Mouse (Mus musculus): ENCODE measurements at regions not wholly inside any gene's neighbourhood (a gene's known extent, or its start where the extent isn't known, plus 50 kb on each side); places are given as distances from the start of the nearest gene placed in this dataset.

DNA sequence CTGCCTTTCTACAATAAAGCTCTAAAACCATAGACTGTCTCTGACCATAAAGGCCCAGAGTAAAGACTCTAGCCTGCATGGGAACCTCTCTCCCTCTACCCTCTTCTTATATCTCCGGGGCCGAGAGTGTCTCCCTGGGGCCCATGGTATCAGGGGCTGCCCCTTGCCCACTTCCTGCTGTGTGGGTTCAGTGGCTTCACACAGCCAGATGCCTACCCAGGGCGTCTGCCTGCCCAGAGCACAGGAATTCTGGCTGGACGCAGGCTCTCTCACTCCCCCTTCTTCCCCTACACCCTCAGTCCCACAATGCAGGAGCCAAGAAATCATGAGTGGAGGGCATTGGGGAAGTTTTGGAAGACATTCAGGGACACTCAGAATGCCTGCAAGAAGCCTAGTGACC lies 150.8 kb downstream of the Bod1 start:
- no peaks in the 10 kb centered on the region for H3K36me3 ChIP-seq (ENCODE audit: control insufficient read depth, insufficient read depth, low read length)
- no peak overlapping the region for H3K9ac ChIP-seq (ENCODE audit: low read depth, low read length)
- H3K4me2 ChIP-seq, result no peak overlapping the region
- H3K4me1 ChIP-seq (replicated peaks; ENCODE audit: control insufficient read depth, insufficient read depth, low read length), result no peaks in the 10 kb centered on the region
- no peaks in the 10 kb centered on the region for H3K9me3 ChIP-seq (ENCODE audit: control insufficient read depth, low read length)
- no peak overlapping the region for H3K27ac ChIP-seq (ENCODE audit: low read depth, low read length)
- no peaks in the 10 kb centered on the region for H3K27me3 ChIP-seq (replicated peaks; ENCODE audit: control insufficient read depth, insufficient read depth, low read length)
- DNase-seq (ENCODE audit: low spot score), result no peak
- H3K4me3 ChIP-seq (ENCODE audit: low read depth, low read length), result no peak overlapping the region
- no peak for ATAC-seq (replicated peaks; ENCODE audit: low FRiP score)
- WGBS, result 34% methylated on average over 4 of the region's 4 CpGs

DNA sequence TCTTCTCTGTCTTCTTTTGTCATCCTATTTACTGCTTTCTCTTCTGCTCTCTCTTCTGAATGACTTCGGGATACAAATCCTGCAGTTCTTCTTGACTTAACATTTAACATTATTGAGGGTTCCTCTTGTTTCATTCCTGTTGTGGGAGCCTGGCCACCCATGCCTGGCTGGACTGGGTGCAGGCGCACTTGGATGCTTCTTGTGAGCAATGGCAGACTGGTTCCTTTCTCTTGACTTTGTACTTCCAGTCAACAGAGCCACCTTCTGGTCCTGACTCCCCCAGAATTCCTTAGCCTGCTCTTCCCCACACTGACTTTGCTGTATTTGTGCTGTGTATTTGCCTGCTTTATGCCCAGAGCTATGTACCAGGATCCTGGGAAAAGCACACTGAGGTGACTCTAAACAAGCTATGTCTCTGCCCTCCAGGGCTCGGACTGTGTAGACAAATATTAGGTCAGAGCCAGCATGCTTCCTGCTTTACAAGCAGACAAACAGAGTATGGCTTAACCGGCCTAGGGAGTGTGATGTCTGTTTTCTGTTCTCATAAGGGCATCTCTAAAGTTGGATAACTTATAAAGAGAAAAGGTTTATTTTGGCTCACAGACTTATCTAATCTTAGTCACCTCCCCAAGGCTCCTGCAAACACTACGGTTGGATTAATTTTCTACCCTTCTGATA lies 133.5 kb upstream of the Stc2 start:
- Histone ChIP-seq H3K27ac (ENCODE audit: low read depth, low read length) (no peak overlapping the region), H3K4me2 (no peak overlapping the region), H3K27me3 (replicated peaks; ENCODE audit: control insufficient read depth, insufficient read depth, low read length) (no peaks in the 10 kb centered on the region), H3K9ac (ENCODE audit: low read depth, low read length) (no peak overlapping the region), H3K4me1 (replicated peaks; ENCODE audit: control insufficient read depth, insufficient read depth, low read length) (no peaks in the 10 kb centered on the region), H3K4me3 (ENCODE audit: low read depth, low read length) (no peak overlapping the region), H3K36me3 (ENCODE audit: control insufficient read depth, insufficient read depth, low read length) (no peaks in the 10 kb centered on the region), H3K9me3 (ENCODE audit: control insufficient read depth, low read length) (no peaks in the 10 kb centered on the region)
- ATAC-seq (replicated peaks; ENCODE audit: low FRiP score) (no peak), DNase-seq (ENCODE audit: low spot score) (no peak)
- 62% methylated on average over 5 of the region's 5 CpGs for WGBS

- no peak for DNase-seq (ENCODE audit: low spot score)
- H3K9me3 ChIP-seq (ENCODE audit: control insufficient read depth, low read length), result no peaks in the 10 kb centered on the region
- no peak overlapping the region for H3K27ac ChIP-seq (ENCODE audit: low read depth, low read length)
- no peaks in the 10 kb centered on the region for H3K4me1 ChIP-seq (replicated peaks; ENCODE audit: control insufficient read depth, insufficient read depth, low read length)
- H3K4me3 ChIP-seq (ENCODE audit: low read depth, low read length), result no peak overlapping the region
- no peaks in the 10 kb centered on the region for H3K36me3 ChIP-seq (ENCODE audit: control insufficient read depth, insufficient read depth, low read length)
- no peaks in the 10 kb centered on the region for H3K27me3 ChIP-seq (replicated peaks; ENCODE audit: control insufficient read depth, insufficient read depth, low read length)
- no peak overlapping the region for H3K4me2 ChIP-seq
- H3K9ac ChIP-seq (ENCODE audit: low read depth, low read length), result no peak overlapping the region
- no peak for ATAC-seq (replicated peaks; ENCODE audit: low FRiP score)
- 32% methylated on average over 4 of the region's 4 CpGs for WGBS
Observed at GRCm38 (mm10) chr11:31485429-31485828, 115.6 kb upstream of the Stc2 start.

- no peaks in the 10 kb centered on the region for H3K36me3 ChIP-seq (ENCODE audit: control insufficient read depth, insufficient read depth, low read length)
- H3K9me3 ChIP-seq (ENCODE audit: control insufficient read depth, low read length), result no peaks in the 10 kb centered on the region
- no peak overlapping the region for H3K9ac ChIP-seq (ENCODE audit: low read depth, low read length)
- no peak for ATAC-seq (replicated peaks; ENCODE audit: low FRiP score)
- DNase-seq (ENCODE audit: low spot score), result no peak
- H3K27me3 ChIP-seq (replicated peaks; ENCODE audit: control insufficient read depth, insufficient read depth, low read length), result no peaks in the 10 kb centered on the region
- no peak overlapping the region for H3K4me2 ChIP-seq
- H3K4me1 ChIP-seq (replicated peaks; ENCODE audit: control insufficient read depth, insufficient read depth, low read length), result no peaks in the 10 kb centered on the region
- H3K4me3 ChIP-seq (ENCODE audit: low read depth, low read length), result no peak overlapping the region
- 78% methylated on average over 1 of the region's 1 CpGs for WGBS
- no peak overlapping the region for H3K27ac ChIP-seq (ENCODE audit: low read depth, low read length)
Observed at GRCm38 (mm10) chr11:31481057-31481340, 111.1 kb upstream of the Stc2 start.

DNA sequence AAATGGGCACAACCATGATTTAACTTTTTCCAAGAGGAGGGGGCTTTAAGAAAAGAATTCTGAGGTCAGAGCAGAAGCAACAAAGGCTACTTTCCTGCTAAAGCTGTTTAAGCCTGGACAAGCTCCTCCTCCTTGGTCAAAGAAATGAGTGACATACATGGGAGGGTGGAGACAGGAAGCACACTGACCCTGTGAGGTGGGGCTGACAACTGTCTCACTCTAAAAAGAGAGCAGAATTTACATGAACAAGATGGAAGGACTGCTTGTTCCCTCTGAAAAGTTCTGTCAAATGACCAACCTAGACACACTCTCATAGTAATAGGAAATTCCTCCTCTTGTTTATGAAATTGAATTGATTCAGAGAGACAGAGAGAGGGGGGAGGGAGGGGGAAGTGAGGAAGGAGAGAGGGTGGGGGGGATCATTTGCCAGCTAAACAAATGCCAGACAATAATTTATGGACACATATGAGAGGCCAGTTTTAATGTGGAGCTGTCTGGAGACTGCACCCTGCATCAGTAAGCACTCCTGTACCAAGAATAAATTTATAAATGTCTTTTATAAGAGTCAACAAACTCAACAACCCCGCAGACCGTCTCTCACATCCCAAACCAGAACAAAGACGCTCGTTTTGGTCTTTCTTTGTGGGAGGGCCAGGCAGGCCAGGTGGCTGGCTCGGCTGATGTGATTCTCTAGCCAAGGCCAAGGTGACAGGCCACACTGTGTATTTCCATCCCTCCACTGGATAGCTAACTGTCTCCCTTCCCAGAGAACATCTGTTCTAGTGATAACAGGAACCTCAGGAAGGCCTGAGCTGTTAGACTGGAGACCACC lies 110.6 kb upstream of the Stc2 start:
- 70% methylated on average over 5 of the region's 5 CpGs for WGBS

DNA sequence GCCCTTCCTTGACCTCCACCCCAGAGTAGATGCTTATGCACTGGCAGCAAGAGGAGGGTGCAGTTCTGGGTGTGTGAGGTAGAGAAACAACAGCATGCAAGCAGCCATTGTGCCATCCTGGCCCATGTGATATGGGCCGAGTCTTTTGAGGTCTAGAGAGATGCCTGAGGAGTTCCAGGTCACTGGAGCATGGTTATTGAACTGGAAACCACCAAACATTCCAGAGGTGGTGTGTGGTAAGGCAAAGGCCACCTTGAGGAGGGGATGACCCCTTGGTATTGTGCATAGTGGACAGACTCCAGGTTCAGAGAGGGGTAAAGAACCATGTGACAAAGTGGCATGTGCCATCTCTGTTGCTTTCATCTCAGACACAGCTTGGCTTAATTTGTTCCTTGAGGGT lies 107.9 kb upstream of the Stc2 start:
- no peak for DNase-seq (ENCODE audit: low spot score)
- Histone ChIP-seq H3K27ac (ENCODE audit: low read depth, low read length) (no peak overlapping the region), H3K27me3 (replicated peaks; ENCODE audit: control insufficient read depth, insufficient read depth, low read length) (no peaks in the 10 kb centered on the region), H3K36me3 (ENCODE audit: control insufficient read depth, insufficient read depth, low read length) (no peaks in the 10 kb centered on the region), H3K9me3 (ENCODE audit: control insufficient read depth, low read length) (no peaks in the 10 kb centered on the region), H3K4me2 (no peak overlapping the region), H3K4me3 (ENCODE audit: low read depth, low read length) (no peak overlapping the region), H3K4me1 (replicated peaks; ENCODE audit: control insufficient read depth, insufficient read depth, low read length) (no peaks in the 10 kb centered on the region), H3K9ac (ENCODE audit: low read depth, low read length) (no peak overlapping the region)
- no peak for ATAC-seq (replicated peaks; ENCODE audit: low FRiP score)
- 65% methylated on average over 1 of the region's 1 CpGs for WGBS

More for the DNA sequence above, 110.6 kb upstream of the Stc2 start:
- no peak for ATAC-seq (replicated peaks; ENCODE audit: low FRiP score)
- DNase-seq (ENCODE audit: low spot score), result no peak
- Histone ChIP-seq H3K4me3 (ENCODE audit: low read depth, low read length) (no peak overlapping the region), H3K27ac (ENCODE audit: low read depth, low read length) (no peak overlapping the region), H3K4me1 (replicated peaks; ENCODE audit: control insufficient read depth, insufficient read depth, low read length) (no peaks in the 10 kb centered on the region), H3K9me3 (ENCODE audit: control insufficient read depth, low read length) (no peaks in the 10 kb centered on the region), H3K9ac (ENCODE audit: low read depth, low read length) (no peak overlapping the region), H3K27me3 (replicated peaks; ENCODE audit: control insufficient read depth, insufficient read depth, low read length) (no peaks in the 10 kb centered on the region), H3K36me3 (ENCODE audit: control insufficient read depth, insufficient read depth, low read length) (no peaks in the 10 kb centered on the region), H3K4me2 (no peak overlapping the region)

GRCm38 (mm10) chr11:31477104-31477503 lies 107.2 kb upstream of the Stc2 start:
- no peak overlapping the region for H3K4me2 ChIP-seq

GRCm38 (mm10) chr11:31473017-31473416 lies 103.1 kb upstream of the Stc2 start:
- Histone ChIP-seq H3K4me1 (replicated peaks; ENCODE audit: control insufficient read depth, insufficient read depth, low read length) (no peaks in the 10 kb centered on the region), H3K36me3 (ENCODE audit: control insufficient read depth, insufficient read depth, low read length) (no peaks in the 10 kb centered on the region), H3K27me3 (replicated peaks; ENCODE audit: control insufficient read depth, insufficient read depth, low read length) (no peaks in the 10 kb centered on the region), H3K4me3 (ENCODE audit: low read depth, low read length) (no peak overlapping the region), H3K9me3 (ENCODE audit: control insufficient read depth, low read length) (no peaks in the 10 kb centered on the region), H3K27ac (ENCODE audit: low read depth, low read length) (no peak overlapping the region), H3K4me2 (no peak overlapping the region), H3K9ac (ENCODE audit: low read depth, low read length) (no peak overlapping the region)
- no peak for DNase-seq (ENCODE audit: low spot score)
- ATAC-seq (replicated peaks; ENCODE audit: low FRiP score), result no peak
- 67% methylated on average over 4 of the region's 4 CpGs for WGBS

More at GRCm38 (mm10) chr11:31477104-31477503, 107.2 kb upstream of the Stc2 start:
- Histone ChIP-seq H3K4me3 (ENCODE audit: low read depth, low read length) (no peak overlapping the region), H3K9me3 (ENCODE audit: control insufficient read depth, low read length) (no peaks in the 10 kb centered on the region), H3K9ac (ENCODE audit: low read depth, low read length) (no peak overlapping the region), H3K27ac (ENCODE audit: low read depth, low read length) (no peak overlapping the region), H3K27me3 (replicated peaks; ENCODE audit: control insufficient read depth, insufficient read depth, low read length) (no peaks in the 10 kb centered on the region), H3K36me3 (ENCODE audit: control insufficient read depth, insufficient read depth, low read length) (no peaks in the 10 kb centered on the region), H3K4me1 (replicated peaks; ENCODE audit: control insufficient read depth, insufficient read depth, low read length) (no peaks in the 10 kb centered on the region)
- 73% methylated on average over 3 of the region's 3 CpGs for WGBS
- DNase-seq (ENCODE audit: low spot score) (no peak), ATAC-seq (replicated peaks; ENCODE audit: low FRiP score) (no peak)

Measured in liver, embryonic 11.5 days (tissue).